Mouse (Mus musculus) stomach, postnatal 0 days (tissue): Measurements from ENCODE around the gene Rfx3.

Source experiments
- CTCF ChIP-seq: IDR thresholded peaks from 2 replicates; pipeline ENCODE4 v1.5.1; 2016; ENCODE audit warnings: antibody characterized with exemption, low read depth, mild to moderate bottlenecking, moderate library complexity
- EP300 ChIP-seq: optimal IDR thresholded peaks from 2 replicates; pipeline ENCODE3; 2016; ENCODE audit warnings: antibody characterized with exemption

DNA sequence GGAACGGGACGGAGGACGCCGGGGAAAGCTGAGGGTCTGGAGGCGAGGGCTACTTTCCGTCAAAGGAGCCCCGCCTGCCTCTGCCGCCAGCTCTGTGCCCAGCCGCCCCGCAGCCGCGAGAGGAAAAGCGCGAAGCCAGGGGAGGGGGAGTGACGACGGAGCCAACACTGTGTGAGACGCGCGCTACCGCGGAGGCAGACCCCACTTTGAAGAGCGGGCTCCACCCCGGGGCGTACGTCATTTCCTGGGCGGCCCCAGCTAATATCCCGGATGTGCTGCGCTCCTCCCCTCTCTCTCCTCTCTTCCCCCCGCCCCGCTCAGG lies 391 bp upstream of the Rfx3 start:
- TF ChIP-seq CTCF (no peak), EP300 (no peak)
